In genomic region chr7:29768980-29769379, GRCm38 (mm10) we compare ENCODE assay signal across 8 mouse cellular contexts. TPM values are rescaled to one million over a fixed set of nuclear protein-coding genes. Genes with fewer than 3 reads are reported as not detected.
DNase-seq lines count a peak whose midpoint lies in the region; ATAC-seq and TF ChIP-seq lines count a peak whose summit lies in the region.

No protein-coding gene starts in this region.

- peaks cover 4% of the 10 kb centered on the region; the same call in 1 of the 2 replicates for H3K4me1 ChIP-seq in cerebellum, adult 2 months (ENCODE audit: control insufficient read depth, insufficient read depth, low read length)
- H3K4me1 ChIP-seq in megakaryocyte, embryonic 14.5 days = peaks cover 36% of the 10 kb centered on the region
- H3K4me1 ChIP-seq in limb, embryonic 14.5 days (ENCODE audit: control insufficient read depth, insufficient read depth, low read length) = peaks cover 4% of the 10 kb centered on the region
- H3K4me1 ChIP-seq in stomach, embryonic 16.5 days (ENCODE audit: control insufficient read depth, insufficient read depth, low read length) = peaks cover 5% of the 10 kb centered on the region

- peaks cover 13% of the 10 kb centered on the region for H3K9me3 ChIP-seq in megakaryocyte, embryonic 14.5 days
- no peaks in the 10 kb centered on the region for H3K9me3 ChIP-seq in limb, embryonic 14.5 days (ENCODE audit: control insufficient read depth, low read length)
- no peaks in the 10 kb centered on the region for H3K9me3 ChIP-seq in stomach, embryonic 16.5 days (replicated peaks; ENCODE audit: control insufficient read depth, low read length)

- H3K27me3 ChIP-seq in cerebellum, adult 2 months (ENCODE audit: control insufficient read depth, insufficient read depth, low read length) = no peaks in the 10 kb centered on the region
- no peaks in the 10 kb centered on the region for H3K27me3 ChIP-seq in megakaryocyte, embryonic 14.5 days (replicated peaks)
- no peaks in the 10 kb centered on the region for H3K27me3 ChIP-seq in limb, embryonic 14.5 days (ENCODE audit: control insufficient read depth, insufficient read depth, low read length)
- H3K27me3 ChIP-seq in stomach, embryonic 16.5 days (ENCODE audit: control insufficient read depth, insufficient read depth, low read length) = no peaks in the 10 kb centered on the region

- TF ChIP-seq CTCF in cerebellum, adult 2 months (IDR thresholded peaks at IDR 0.05; ENCODE audit: borderline replicate concordance, insufficient read depth, low read depth, low read length) = no peak

- peaks cover 57% of the 10 kb centered on the region for H3K36me3 ChIP-seq in megakaryocyte, embryonic 14.5 days (replicated peaks; ENCODE audit: low read length)
- H3K36me3 ChIP-seq in limb, embryonic 14.5 days (ENCODE audit: control insufficient read depth, insufficient read depth, low read length) = peaks cover 30% of the 10 kb centered on the region
- H3K36me3 ChIP-seq in stomach, embryonic 16.5 days (ENCODE audit: control insufficient read depth, insufficient read depth, low read length) = peaks cover 10% of the 10 kb centered on the region; the same call in 1 of the 2 replicates

- H3K4me2 ChIP-seq in limb, embryonic 14.5 days (replicated peaks; ENCODE audit: low read depth, low read length, severe bottlenecking) = peak overlapping the region; percentile 55
- peak overlapping the region; percentile 85 for H3K4me2 ChIP-seq in stomach, embryonic 16.5 days (ENCODE audit: low read depth, low read length)

- TF ChIP-seq POLR2A in cerebellum, adult 2 months (IDR thresholded peaks at IDR 0.05; ENCODE audit: borderline replicate concordance, insufficient read depth, low read length) = no peak
- TF ChIP-seq POLR2A in limb, embryonic 14.5 days (IDR thresholded peaks at IDR 0.05; ENCODE audit: borderline replicate concordance, extremely low read depth, insufficient read depth, insufficient read length) = no peak

- H3K4me3 ChIP-seq in cerebellum, adult 2 months (replicated peaks; ENCODE audit: insufficient read depth, low read depth, low read length) = peak overlapping the region; percentile 70
- H3K4me3 ChIP-seq in megakaryocyte, embryonic 14.5 days (replicated peaks) = peak overlapping the region; percentile 97
- peak overlapping the region; percentile 63 for H3K4me3 ChIP-seq in limb, embryonic 14.5 days (replicated peaks; ENCODE audit: low read length)
- peak overlapping the region; percentile 77 for H3K4me3 ChIP-seq in stomach, embryonic 16.5 days (replicated peaks; ENCODE audit: low read length)

- H3K9ac ChIP-seq in limb, embryonic 14.5 days (ENCODE audit: low read depth, low read length, severe bottlenecking) = peak overlapping the region; percentile 65
- peak overlapping the region; percentile 81 for H3K9ac ChIP-seq in stomach, embryonic 16.5 days (ENCODE audit: low read length)

- no peak overlapping the region for H3K27ac ChIP-seq in cerebellum, adult 2 months (ENCODE audit: insufficient read depth, low read length)
- H3K27ac ChIP-seq in limb, embryonic 14.5 days (replicated peaks; ENCODE audit: low read depth, low read length) = peak overlapping the region; percentile 82
- peak overlapping the region; percentile 97 for H3K27ac ChIP-seq in stomach, embryonic 16.5 days (ENCODE audit: low read length)

- WGBS in cerebellum, adult 2 months = 5% methylated on average over 10 of the region's 10 CpGs
- 8% methylated on average over 10 of the region's 10 CpGs for WGBS in limb, embryonic 14.5 days
- WGBS in stomach, embryonic 16.5 days = 6% methylated on average over 10 of the region's 10 CpGs

- no peak for DNase-seq in cerebellum, adult 2 months
- DNase-seq in cerebellum, adult 11-12 months = no peak
- DNase-seq in limb, embryonic 14.5 days (ENCODE audit: low spot score) = no peak
- DNase-seq in T-cell, adult 2 months (ENCODE audit: low spot score) = no peak
- DNase-seq in cerebellum, adult 9-10 months = no peak

- ATAC-seq in megakaryocyte, adult 5-6 weeks (ENCODE audit: poor library complexity, severe bottlenecking) = no peak
- no peak for ATAC-seq in limb, embryonic 14.5 days (ENCODE audit: low FRiP score, low read depth)
- no peak for ATAC-seq in stomach, embryonic 16.5 days (ENCODE audit: insufficient read depth, low FRiP score)

RNA-seq across cellular contexts. Expression of gene Zfp84, which starts 0.6 kb away (rescaled TPM):
- 11.1 and 12.3 TPM in 2 replicates for polyA plus RNA-seq in cerebellum, adult 2 months (2012; rRNA removed)
- 0.93 TPM in 1 of 2 replicates, not detected in the other for polyA plus RNA-seq in megakaryocyte, embryonic 14.5 days (2012; ENCODE audit: insufficient read depth, low replicate concordance)
- total RNA-seq in megakaryocyte, adult 5-6 weeks (2015) = 9.6 and 14.7 TPM in 2 replicates
- 12.3 and 15.7 TPM in 2 replicates for total RNA-seq in megakaryocyte, adult 5-6 weeks (2017)
- polyA plus RNA-seq in limb, embryonic 14.5 days (2012; rRNA removed) = 9.7 and 11.6 TPM in 2 replicates
- polyA plus RNA-seq in limb, embryonic 14.5 days (2014; fragmentation: Nextera tagmentation; extraction: Ambion mirVana) = 14.0 and 15.8 TPM in 2 replicates
- 11.8 and 12.4 TPM in 2 replicates for polyA plus RNA-seq in stomach, embryonic 16.5 days (2015; fragmentation: Nextera tagmentation; extraction: Ambion mirVana)

RNA-seq across cellular contexts. Expression of gene Zfp30, which starts 14.8 kb away (rescaled TPM):
- polyA plus RNA-seq in cerebellum, adult 2 months (2012; rRNA removed) = 9.8 and 10.4 TPM in 2 replicates
- polyA plus RNA-seq in megakaryocyte, embryonic 14.5 days (2012; ENCODE audit: insufficient read depth, low replicate concordance) = 0.37 TPM in 1 of 2 replicates, not detected in the other
- 0.25 TPM in 1 of 2 replicates, not detected in the other for total RNA-seq in megakaryocyte, adult 5-6 weeks (2015)
- total RNA-seq in megakaryocyte, adult 5-6 weeks (2017) = not detected in 2 replicates
- 7.6 and 8.7 TPM in 2 replicates for polyA plus RNA-seq in limb, embryonic 14.5 days (2012; rRNA removed)
- 11.3 and 11.4 TPM in 2 replicates for polyA plus RNA-seq in limb, embryonic 14.5 days (2014; fragmentation: Nextera tagmentation; extraction: Ambion mirVana)
- 5.1 and 5.4 TPM in 2 replicates for polyA plus RNA-seq in stomach, embryonic 16.5 days (2015; fragmentation: Nextera tagmentation; extraction: Ambion mirVana)

RNA-seq across cellular contexts. Expression of gene Catsperg2, which starts 42.1 kb away (rescaled TPM):
- not detected in 2 replicates for polyA plus RNA-seq in cerebellum, adult 2 months (2012; rRNA removed)
- not detected in 2 replicates for polyA plus RNA-seq in megakaryocyte, embryonic 14.5 days (2012; ENCODE audit: insufficient read depth, low replicate concordance)
- not detected in 2 replicates for total RNA-seq in megakaryocyte, adult 5-6 weeks (2015)
- not detected in 2 replicates for total RNA-seq in megakaryocyte, adult 5-6 weeks (2017)
- polyA plus RNA-seq in limb, embryonic 14.5 days (2012; rRNA removed) = 0.04 and 0.13 TPM in 2 replicates
- not detected in 2 replicates for polyA plus RNA-seq in limb, embryonic 14.5 days (2014; fragmentation: Nextera tagmentation; extraction: Ambion mirVana)
- polyA plus RNA-seq in stomach, embryonic 16.5 days (2015; fragmentation: Nextera tagmentation; extraction: Ambion mirVana) = 0.14 TPM in 1 of 2 replicates, not detected in the other

RNA-seq across cellular contexts. Expression of gene Zfp790, which starts 46.9 kb away (rescaled TPM):
- polyA plus RNA-seq in cerebellum, adult 2 months (2012; rRNA removed) = 10.7 and 11.1 TPM in 2 replicates
- polyA plus RNA-seq in megakaryocyte, embryonic 14.5 days (2012; ENCODE audit: insufficient read depth, low replicate concordance) = 0.62 TPM in 1 of 2 replicates, not detected in the other
- total RNA-seq in megakaryocyte, adult 5-6 weeks (2015) = 4.8 and 5.6 TPM in 2 replicates
- 9.0 and 9.1 TPM in 2 replicates for total RNA-seq in megakaryocyte, adult 5-6 weeks (2017)
- polyA plus RNA-seq in limb, embryonic 14.5 days (2012; rRNA removed) = 5.9 and 8.0 TPM in 2 replicates
- polyA plus RNA-seq in limb, embryonic 14.5 days (2014; fragmentation: Nextera tagmentation; extraction: Ambion mirVana) = 13.8 and 16.6 TPM in 2 replicates
- 13.0 and 13.4 TPM in 2 replicates for polyA plus RNA-seq in stomach, embryonic 16.5 days (2015; fragmentation: Nextera tagmentation; extraction: Ambion mirVana)
